Mouse (Mus musculus) erythroblast, embryonic 14.5 days (primary cell): ENCODE data around the gene Stard13. TPM values are rescaled to one million over a fixed set of nuclear protein-coding genes. Genes with fewer than 3 reads are reported as not detected.

ENCODE experiments used
- H3K27me3 ChIP-seq: 2 replicates; pipeline ENCODE4 v1.6.1; 2012; ENCODE audit warnings: inconsistent platforms; ENCODE audit not compliant: control insufficient read depth
- H3K36me3 ChIP-seq: 2 replicates; pipeline ENCODE4 v1.6.1; 2012; ENCODE audit warnings: mild to moderate bottlenecking, inconsistent platforms; ENCODE audit not compliant: control insufficient read depth
- H3K4me1 ChIP-seq: 2 replicates; pipeline ENCODE4 v1.6.1; 2012; ENCODE audit warnings: inconsistent platforms; ENCODE audit not compliant: control insufficient read depth
- H3K4me3 ChIP-seq: replicated peaks from 2 replicates; pipeline ENCODE3; 2012; ENCODE audit warnings: moderate library complexity, mild to moderate bottlenecking, inconsistent platforms
- H3K9me3 ChIP-seq: 2 replicates; pipeline ENCODE4 v1.6.1; 2012; ENCODE audit warnings: low read length, inconsistent platforms, mixed read lengths; ENCODE audit not compliant: control insufficient read depth
- GATA1 ChIP-seq: IDR thresholded peaks from 2 replicates; pipeline ENCODE4 v1.6.1; 2012; ENCODE audit warnings: low read length, inconsistent platforms, mixed read lengths
- TAL1 ChIP-seq: IDR thresholded peaks from 3 replicates; pipeline ENCODE4 v1.6.1; 2012; ENCODE audit warnings: low read length, inconsistent platforms, mixed read lengths
- polyA plus RNA-seq: library from polyadenylated mRNA; stranded (reverse); fragments of >175 nt; gene quantifications from 2 replicates; pipeline ENCODE4 v1.2.3, GENCODE M21; 2012

Gene Stard13
- polyA plus RNA-seq, 1 experiment = 0.07 TPM

- peaks cover 46% of the 10 kb centered on the region for H3K4me1 ChIP-seq
- no peaks in the 10 kb centered on the region for H3K9me3 ChIP-seq
- no peaks in the 10 kb centered on the region for H3K27me3 ChIP-seq
- TF ChIP-seq TAL1 (no peak), GATA1 (no peak)
- H3K36me3 ChIP-seq = no peaks in the 10 kb centered on the region
- H3K4me3 ChIP-seq = peak overlapping the region; percentile 48
Measured at GRCm38 (mm10) chr5:151248671-151249620, 15.3 kb upstream of the Stard13 start.

GRCm38 (mm10) chr5:151248084-151248483 is 14.4 kb upstream of the Stard13 start:
- Histone ChIP-seq H3K9me3 (no peaks in the 10 kb centered on the region), H3K27me3 (no peaks in the 10 kb centered on the region), H3K36me3 (no peaks in the 10 kb centered on the region), H3K4me3 (no peak overlapping the region), H3K4me1 (peaks cover 46% of the 10 kb centered on the region)
- TF ChIP-seq GATA1 = no peak
- TF ChIP-seq TAL1 = no peak

GRCm38 (mm10) chr5:151247115-151247875 is 13.7 kb upstream of the Stard13 start:
- H3K4me3 ChIP-seq = no peak overlapping the region
- no peak for TF ChIP-seq TAL1
- no peak for TF ChIP-seq GATA1

GRCm38 (mm10) chr5:151246287-151246686 is 12.7 kb upstream of the Stard13 start:
- Histone ChIP-seq H3K4me3 (no peak overlapping the region), H3K4me1 (peaks cover 46% of the 10 kb centered on the region), H3K36me3 (no peaks in the 10 kb centered on the region), H3K9me3 (no peaks in the 10 kb centered on the region), H3K27me3 (no peaks in the 10 kb centered on the region)
- TF ChIP-seq TAL1 = no peak
- TF ChIP-seq GATA1 = no peak

More at GRCm38 (mm10) chr5:151247115-151247875, 13.7 kb upstream of the Stard13 start:
- Histone ChIP-seq H3K27me3 (no peaks in the 10 kb centered on the region), H3K36me3 (no peaks in the 10 kb centered on the region), H3K4me1 (peaks cover 46% of the 10 kb centered on the region), H3K9me3 (no peaks in the 10 kb centered on the region)

- TF ChIP-seq GATA1 = no peak
- TF ChIP-seq TAL1 = no peak
- peaks cover 44% of the 10 kb centered on the region for H3K4me1 ChIP-seq
- no peak overlapping the region for H3K4me3 ChIP-seq
- no peaks in the 10 kb centered on the region for H3K9me3 ChIP-seq
- no peaks in the 10 kb centered on the region for H3K27me3 ChIP-seq
- H3K36me3 ChIP-seq = no peaks in the 10 kb centered on the region
Measured at GRCm38 (mm10) chr5:151245571-151245970, 11.9 kb upstream of the Stard13 start.

GRCm38 (mm10) chr5:151238730-151239129 is 5.1 kb upstream of the Stard13 start:
- Histone ChIP-seq H3K36me3 (no peaks in the 10 kb centered on the region), H3K4me1 (no peaks in the 10 kb centered on the region), H3K27me3 (peaks cover 10% of the 10 kb centered on the region), H3K9me3 (no peaks in the 10 kb centered on the region), H3K4me3 (no peak overlapping the region)
- TF ChIP-seq TAL1 (no peak), GATA1 (no peak)

- Histone ChIP-seq H3K36me3 (no peaks in the 10 kb centered on the region), H3K9me3 (no peaks in the 10 kb centered on the region), H3K4me1 (no peaks in the 10 kb centered on the region), H3K27me3 (peaks cover 21% of the 10 kb centered on the region), H3K4me3 (no peak overlapping the region)
- TF ChIP-seq TAL1 (no peak), GATA1 (no peak)
Measured at GRCm38 (mm10) chr5:151236411-151236810, 2.8 kb upstream of the Stard13 start.

GRCm38 (mm10) chr5:151232576-151233299 is 898 bp downstream of the Stard13 start:
- TF ChIP-seq GATA1 = no peak
- no peak for TF ChIP-seq TAL1
- Histone ChIP-seq H3K36me3 (no peaks in the 10 kb centered on the region), H3K27me3 (peaks cover 21% of the 10 kb centered on the region)

More at GRCm38 (mm10) chr5:151232576-151233299, 898 bp downstream of the Stard13 start:
- peak overlapping the region; percentile 44 for H3K4me3 ChIP-seq
- H3K9me3 ChIP-seq = no peaks in the 10 kb centered on the region
- no peaks in the 10 kb centered on the region for H3K4me1 ChIP-seq
